Mouse (Mus musculus) layer of hippocampus, adult 9-10 months (tissue): ENCODE data around the gene Lrrtm3.

Experiments used
- DNase-seq: peaks from one replicate; pipeline ENCODE4 v3.0.0; 2022; ENCODE audit warnings: low spot score

The Lrrtm3 gene

GRCm38 (mm10) chr10:64041218-64041617 lies 48.9 kb downstream of the Lrrtm3 start:
- no peak for DNase-seq

GRCm38 (mm10) chr10:64039760-64040535 lies 50.1 kb downstream of the Lrrtm3 start:
- DNase-seq = no peak

- no peak for DNase-seq
Measured at GRCm38 (mm10) chr10:64030901-64031300, 59.2 kb downstream of the Lrrtm3 start.

GRCm38 (mm10) chr10:64023340-64023739 lies 66.7 kb downstream of the Lrrtm3 start:
- no peak for DNase-seq

GRCm38 (mm10) chr10:64020347-64020746 lies 69.7 kb downstream of the Lrrtm3 start:
- no peak for DNase-seq

- no peak for DNase-seq
Measured at GRCm38 (mm10) chr10:64001996-64002395, 88.1 kb downstream of the Lrrtm3 start.

- no peak for DNase-seq
Measured at GRCm38 (mm10) chr10:64001531-64001930, 88.5 kb downstream of the Lrrtm3 start.

GRCm38 (mm10) chr10:63994251-63994650 lies 95.8 kb downstream of the Lrrtm3 start:
- no peak for DNase-seq

GRCm38 (mm10) chr10:63985576-63985975 lies 104.5 kb downstream of the Lrrtm3 start:
- DNase-seq = peak; percentile 9

GRCm38 (mm10) chr10:63979410-63979809 lies 110.7 kb downstream of the Lrrtm3 start:
- no peak for DNase-seq

GRCm38 (mm10) chr10:63978969-63979368 lies 111.1 kb downstream of the Lrrtm3 start:
- DNase-seq = no peak

- no peak for DNase-seq
Measured at GRCm38 (mm10) chr10:63978535-63978934, 111.5 kb downstream of the Lrrtm3 start.

- DNase-seq = no peak
Measured at GRCm38 (mm10) chr10:63978101-63978500, 112.0 kb downstream of the Lrrtm3 start.

GRCm38 (mm10) chr10:63972300-63972699 lies 117.8 kb downstream of the Lrrtm3 start:
- no peak for DNase-seq

- no peak for DNase-seq
Measured at GRCm38 (mm10) chr10:63954308-63954930, 135.7 kb downstream of the Lrrtm3 start.

- DNase-seq = no peak
Measured at GRCm38 (mm10) chr10:63951481-63951880, 138.6 kb downstream of the Lrrtm3 start.

GRCm38 (mm10) chr10:63950867-63951266 lies 139.2 kb downstream of the Lrrtm3 start:
- no peak for DNase-seq

GRCm38 (mm10) chr10:63947266-63947665 lies 142.8 kb downstream of the Lrrtm3 start:
- DNase-seq = no peak

- no peak for DNase-seq
Measured at GRCm38 (mm10) chr10:63945534-63945933, 144.5 kb downstream of the Lrrtm3 start.

GRCm38 (mm10) chr10:63933946-63934345 lies 156.1 kb downstream of the Lrrtm3 start:
- no peak for DNase-seq

- DNase-seq = no peak
Measured at GRCm38 (mm10) chr10:63927334-63927733, 162.7 kb downstream of the Lrrtm3 start, which contains the start of gene Gm10118. Gene Gm10118 (minus strand): TSS chr10:63927434.

- DNase-seq = no peak
Measured at GRCm38 (mm10) chr10:63908878-63909277, 181.2 kb downstream of the Lrrtm3 start.

GRCm38 (mm10) chr10:63899891-63900290 lies 190.2 kb downstream of the Lrrtm3 start:
- DNase-seq = no peak

- no peak for DNase-seq
Measured at GRCm38 (mm10) chr10:63894612-63895011, 195.5 kb downstream of the Lrrtm3 start.
